Mouse (Mus musculus): ENCODE measurements around the gene Xpr1. TPM values are rescaled to one million over a fixed set of nuclear protein-coding genes. Genes with fewer than 3 reads are reported as not detected.
"Not testable (repeated sequence)": the region's sequence is repeated elsewhere in the genome, so short reads cannot be mapped to it uniquely, and the experiment has no call there.

Xpr1 gene
- polyA plus RNA-seq, 1 experiment from 2014 or later = 13.0 TPM

DNA sequence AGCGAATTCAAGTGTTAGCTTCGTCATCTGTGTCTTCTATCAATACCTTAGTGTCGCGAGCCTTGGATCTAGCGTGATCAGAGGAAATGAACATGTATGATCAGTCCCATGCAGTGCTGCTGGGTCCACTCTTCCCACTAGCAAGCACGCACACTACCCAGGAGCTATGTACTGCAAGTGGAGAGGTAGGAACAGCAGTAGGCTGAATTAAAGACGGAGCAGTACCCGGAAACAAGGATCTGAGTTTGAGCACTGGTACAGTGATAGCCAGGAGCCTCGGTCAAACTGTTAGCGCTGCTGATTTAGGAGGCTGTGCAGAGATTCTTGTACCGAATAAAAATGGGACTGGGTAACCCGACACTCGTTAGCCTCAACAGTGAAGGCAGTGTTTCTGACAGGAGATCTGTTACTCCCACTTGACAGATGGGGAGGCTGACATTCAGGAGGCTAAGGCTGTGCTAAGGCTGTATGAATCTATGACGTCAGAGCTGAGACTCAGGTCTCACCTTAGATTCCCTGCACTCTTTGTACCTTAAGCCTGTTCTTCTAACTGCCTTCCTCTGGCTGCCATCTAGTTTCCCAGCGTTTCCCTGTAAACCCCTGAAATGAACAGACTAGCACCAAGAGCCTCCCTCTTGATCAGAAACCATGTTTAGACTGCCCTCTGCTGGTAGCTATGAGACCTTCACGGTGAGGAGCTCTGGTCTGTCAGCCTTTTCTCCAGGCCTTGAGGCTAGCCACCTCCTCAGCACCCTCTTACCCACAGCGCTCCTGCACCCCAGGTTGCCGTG, 136.0 kb downstream of the Xpr1 start:
- no peak overlapping the region for H3K4me2 ChIP-seq
- 54% methylated on average over 18 of the region's 18 CpGs for WGBS
- peak; percentile 82 for ATAC-seq (ENCODE audit: insufficient number of reproducible peaks, low FRiP score)
- H3K4me1 ChIP-seq (replicated peaks) = peaks cover 8% of the 10 kb centered on the region
- no peaks in the 10 kb centered on the region for H3K9me3 ChIP-seq (replicated peaks)
- no peaks in the 10 kb centered on the region for H3K27me3 ChIP-seq (replicated peaks)
- no peak overlapping the region for H3K9ac ChIP-seq
- peaks cover 18% of the 10 kb centered on the region for H3K36me3 ChIP-seq
- no peak overlapping the region for H3K27ac ChIP-seq (ENCODE audit: poor library complexity, severe bottlenecking)
- no peak overlapping the region for H3K4me3 ChIP-seq

GRCm38 (mm10) chr1:155280306-155280705, 136.9 kb downstream of the Xpr1 start:
- Histone ChIP-seq H3K4me1 (replicated peaks) (peaks cover 8% of the 10 kb centered on the region), H3K4me3 (no peak overlapping the region), H3K36me3 (peaks cover 15% of the 10 kb centered on the region), H3K9me3 (replicated peaks) (no peaks in the 10 kb centered on the region), H3K27ac (ENCODE audit: poor library complexity, severe bottlenecking) (no peak overlapping the region), H3K4me2 (no peak overlapping the region), H3K27me3 (replicated peaks) (no peaks in the 10 kb centered on the region), H3K9ac (no peak overlapping the region)
- ATAC-seq (ENCODE audit: insufficient number of reproducible peaks, low FRiP score) = no peak
- WGBS = 79% methylated on average over 10 of the region's 10 CpGs

DNA sequence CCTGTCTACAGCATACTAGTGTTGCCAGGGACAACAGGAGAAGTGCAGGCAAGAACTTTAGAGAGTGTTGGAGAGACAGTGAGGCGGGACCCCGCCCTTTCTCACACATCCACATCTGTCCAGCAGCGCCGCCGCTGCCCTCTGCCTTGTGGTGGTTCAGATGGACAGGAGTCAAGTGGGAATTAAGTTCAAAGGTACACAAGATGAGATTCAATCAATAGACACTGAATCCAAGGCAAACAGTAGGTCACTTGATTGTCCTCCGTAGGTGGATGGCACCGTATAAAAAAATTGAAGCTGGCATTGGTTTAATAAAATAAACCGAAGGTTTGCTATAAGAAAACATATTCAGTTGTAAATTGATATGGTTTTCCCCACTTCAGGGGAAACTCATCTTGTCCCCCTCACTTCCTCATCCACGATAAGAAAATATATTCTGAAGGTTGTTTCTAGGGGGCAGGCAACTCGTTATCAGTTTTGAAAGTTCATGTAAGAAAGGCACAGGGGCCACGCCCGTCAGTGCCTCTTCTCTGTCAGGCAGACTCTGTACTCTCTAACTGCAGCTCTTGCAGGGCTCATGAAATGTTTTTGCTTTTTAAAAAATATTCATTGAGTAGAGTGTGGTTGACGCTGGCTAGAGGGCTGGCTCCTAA, 140.7 kb downstream of the Xpr1 start:
- no peak overlapping the region for H3K4me3 ChIP-seq
- no peak overlapping the region for H3K9ac ChIP-seq
- peaks cover 11% of the 10 kb centered on the region for H3K4me1 ChIP-seq (replicated peaks)
- ATAC-seq (ENCODE audit: insufficient number of reproducible peaks, low FRiP score) = no peak
- H3K36me3 ChIP-seq = peaks cover 2% of the 10 kb centered on the region; the same call in 1 of the 2 replicates
- no peaks in the 10 kb centered on the region for H3K27me3 ChIP-seq (replicated peaks)
- no peak overlapping the region for H3K4me2 ChIP-seq
- WGBS = 67% methylated on average over 13 of the region's 13 CpGs
- H3K9me3 ChIP-seq (replicated peaks) = no peaks in the 10 kb centered on the region
- H3K27ac ChIP-seq (ENCODE audit: poor library complexity, severe bottlenecking) = no peak overlapping the region

GRCm38 (mm10) chr1:155275793-155276192, 141.4 kb downstream of the Xpr1 start:
- Histone ChIP-seq H3K27me3 (replicated peaks) (no peaks in the 10 kb centered on the region), H3K9me3 (replicated peaks) (no peaks in the 10 kb centered on the region), H3K4me1 (replicated peaks) (peaks cover 11% of the 10 kb centered on the region), H3K4me2 (no peak overlapping the region), H3K9ac (no peak overlapping the region), H3K27ac (ENCODE audit: poor library complexity, severe bottlenecking) (no peak overlapping the region), H3K36me3 (peaks cover 2% of the 10 kb centered on the region; the same call in 1 of the 2 replicates), H3K4me3 (no peak overlapping the region)
- WGBS = 88% methylated on average over 4 of the region's 4 CpGs
- ATAC-seq (ENCODE audit: insufficient number of reproducible peaks, low FRiP score) = no peak

GRCm38 (mm10) chr1:155274976-155275375, 142.2 kb downstream of the Xpr1 start:
- H3K4me2 ChIP-seq = no peak overlapping the region
- no peak overlapping the region for H3K9ac ChIP-seq
- peaks cover 11% of the 10 kb centered on the region for H3K4me1 ChIP-seq (replicated peaks)
- WGBS = 79% methylated on average over 3 of the region's 3 CpGs
- no peaks in the 10 kb centered on the region for H3K9me3 ChIP-seq (replicated peaks)
- no peak for ATAC-seq (ENCODE audit: insufficient number of reproducible peaks, low FRiP score)
- no peaks in the 10 kb centered on the region for H3K27me3 ChIP-seq (replicated peaks)
- no peak overlapping the region for H3K4me3 ChIP-seq
- peaks cover 2% of the 10 kb centered on the region; the same call in 1 of the 2 replicates for H3K36me3 ChIP-seq
- no peak overlapping the region for H3K27ac ChIP-seq (ENCODE audit: poor library complexity, severe bottlenecking)

GRCm38 (mm10) chr1:155272953-155273352, 144.3 kb downstream of the Xpr1 start:
- H3K9ac ChIP-seq = no peak overlapping the region
- no peak overlapping the region for H3K27ac ChIP-seq (ENCODE audit: poor library complexity, severe bottlenecking)
- H3K27me3 ChIP-seq (replicated peaks) = no peaks in the 10 kb centered on the region
- no peaks in the 10 kb centered on the region for H3K9me3 ChIP-seq (replicated peaks)
- no peak overlapping the region for H3K4me2 ChIP-seq
- no peak overlapping the region for H3K4me3 ChIP-seq
- H3K4me1 ChIP-seq (replicated peaks) = peaks cover 11% of the 10 kb centered on the region
- ATAC-seq (ENCODE audit: insufficient number of reproducible peaks, low FRiP score) = no peak
- WGBS = 87% methylated on average over 4 of the region's 4 CpGs
- H3K36me3 ChIP-seq = no peaks in the 10 kb centered on the region

GRCm38 (mm10) chr1:155262496-155262895, 154.7 kb downstream of the Xpr1 start:
- H3K4me3 ChIP-seq; ATAC-seq (ENCODE audit: insufficient number of reproducible peaks, low FRiP score); H3K9me3 ChIP-seq (replicated peaks); H3K27me3 ChIP-seq (replicated peaks); H3K27ac ChIP-seq (ENCODE audit: poor library complexity, severe bottlenecking); H3K4me2 ChIP-seq; H3K36me3 ChIP-seq; H3K4me1 ChIP-seq (replicated peaks); H3K9ac ChIP-seq: not testable (repeated sequence)
- 90% methylated on average over 10 of the region's 10 CpGs for WGBS

GRCm38 (mm10) chr1:155254309-155254708, 162.9 kb downstream of the Xpr1 start:
- no peaks in the 10 kb centered on the region for H3K27me3 ChIP-seq (replicated peaks)
- H3K9me3 ChIP-seq (replicated peaks) = no peaks in the 10 kb centered on the region
- no peak overlapping the region for H3K4me2 ChIP-seq
- H3K27ac ChIP-seq (ENCODE audit: poor library complexity, severe bottlenecking) = no peak overlapping the region
- peaks cover 8% of the 10 kb centered on the region; the same call in 1 of the 2 replicates for H3K4me1 ChIP-seq (replicated peaks)
- no peak overlapping the region for H3K9ac ChIP-seq
- H3K36me3 ChIP-seq = no peaks in the 10 kb centered on the region
- no peak for ATAC-seq (ENCODE audit: insufficient number of reproducible peaks, low FRiP score)
- WGBS = 84% methylated on average over 8 of the region's 8 CpGs
- no peak overlapping the region for H3K4me3 ChIP-seq

DNA sequence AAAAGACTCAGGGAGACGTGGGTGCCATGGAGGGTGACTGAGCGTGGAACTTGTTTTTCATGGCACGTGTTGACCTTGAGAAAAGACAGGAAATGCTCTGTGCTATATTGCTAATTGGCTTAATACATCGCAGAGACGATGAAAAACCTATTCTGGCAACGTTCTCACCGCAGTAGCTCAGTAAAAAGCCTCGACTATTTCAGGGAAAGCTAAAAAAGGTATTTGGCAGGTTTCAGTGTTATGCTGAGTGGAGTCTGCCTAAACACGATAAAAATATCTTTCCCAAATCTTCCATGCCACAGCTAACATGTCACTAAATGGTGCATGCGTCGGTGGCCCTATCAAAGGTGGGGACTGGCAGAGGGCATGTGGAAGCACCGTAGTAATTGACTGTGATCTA, 164.1 kb downstream of the Xpr1 start:
- Histone ChIP-seq H3K36me3 (no peaks in the 10 kb centered on the region), H3K27me3 (replicated peaks) (no peaks in the 10 kb centered on the region), H3K27ac (ENCODE audit: poor library complexity, severe bottlenecking) (no peak overlapping the region), H3K4me2 (no peak overlapping the region), H3K4me3 (no peak overlapping the region), H3K9me3 (replicated peaks) (no peaks in the 10 kb centered on the region), H3K4me1 (replicated peaks) (peaks cover 8% of the 10 kb centered on the region; the same call in 1 of the 2 replicates), H3K9ac (no peak overlapping the region)
- WGBS = 67% methylated on average over 12 of the region's 12 CpGs
- no peak for ATAC-seq (ENCODE audit: insufficient number of reproducible peaks, low FRiP score)

- H3K27ac ChIP-seq (ENCODE audit: poor library complexity, severe bottlenecking) = no peak overlapping the region
- H3K36me3 ChIP-seq = no peaks in the 10 kb centered on the region
- 36% methylated on average over 6 of the region's 6 CpGs for WGBS
- H3K9me3 ChIP-seq (replicated peaks) = no peaks in the 10 kb centered on the region
- H3K9ac ChIP-seq = no peak overlapping the region
- H3K27me3 ChIP-seq (replicated peaks) = no peaks in the 10 kb centered on the region
- H3K4me2 ChIP-seq = no peak overlapping the region
- no peak for ATAC-seq (ENCODE audit: insufficient number of reproducible peaks, low FRiP score)
- peaks cover 8% of the 10 kb centered on the region; the same call in 1 of the 2 replicates for H3K4me1 ChIP-seq (replicated peaks)
- no peak overlapping the region for H3K4me3 ChIP-seq
Observed at GRCm38 (mm10) chr1:155252631-155253121, 164.5 kb downstream of the Xpr1 start.

- 58% methylated on average over 5 of the region's 5 CpGs for WGBS
- H3K4me3 ChIP-seq = no peak overlapping the region
- H3K4me2 ChIP-seq = no peak overlapping the region
- H3K4me1 ChIP-seq (replicated peaks) = peaks cover 14% of the 10 kb centered on the region; the same call in 1 of the 2 replicates
- H3K9ac ChIP-seq = no peak overlapping the region
- no peaks in the 10 kb centered on the region for H3K27me3 ChIP-seq (replicated peaks)
- ATAC-seq (ENCODE audit: insufficient number of reproducible peaks, low FRiP score) = no peak
- no peaks in the 10 kb centered on the region for H3K9me3 ChIP-seq (replicated peaks)
- no peaks in the 10 kb centered on the region for H3K36me3 ChIP-seq
- H3K27ac ChIP-seq (ENCODE audit: poor library complexity, severe bottlenecking) = no peak overlapping the region
Observed at GRCm38 (mm10) chr1:155251596-155251995, 165.6 kb downstream of the Xpr1 start.
